Mouse (Mus musculus) liver, embryonic 14 days (tissue): ENCODE results near the gene Oxsr1. TPM values are rescaled to one million over a fixed set of nuclear protein-coding genes. Genes with fewer than 3 reads are reported as not detected.

Experiments used
- polyA plus RNA-seq: library from polyadenylated mRNA; depleted of rRNA; stranded (reverse); fragments of >200 nt; gene quantifications from 2 replicates; pipeline ENCODE4 v1.2.3, GENCODE M21; 2012; rRNA removed

The Oxsr1 gene
- polyA plus RNA-seq: 11.9 and 13.1 TPM in 2 replicates

DNA sequence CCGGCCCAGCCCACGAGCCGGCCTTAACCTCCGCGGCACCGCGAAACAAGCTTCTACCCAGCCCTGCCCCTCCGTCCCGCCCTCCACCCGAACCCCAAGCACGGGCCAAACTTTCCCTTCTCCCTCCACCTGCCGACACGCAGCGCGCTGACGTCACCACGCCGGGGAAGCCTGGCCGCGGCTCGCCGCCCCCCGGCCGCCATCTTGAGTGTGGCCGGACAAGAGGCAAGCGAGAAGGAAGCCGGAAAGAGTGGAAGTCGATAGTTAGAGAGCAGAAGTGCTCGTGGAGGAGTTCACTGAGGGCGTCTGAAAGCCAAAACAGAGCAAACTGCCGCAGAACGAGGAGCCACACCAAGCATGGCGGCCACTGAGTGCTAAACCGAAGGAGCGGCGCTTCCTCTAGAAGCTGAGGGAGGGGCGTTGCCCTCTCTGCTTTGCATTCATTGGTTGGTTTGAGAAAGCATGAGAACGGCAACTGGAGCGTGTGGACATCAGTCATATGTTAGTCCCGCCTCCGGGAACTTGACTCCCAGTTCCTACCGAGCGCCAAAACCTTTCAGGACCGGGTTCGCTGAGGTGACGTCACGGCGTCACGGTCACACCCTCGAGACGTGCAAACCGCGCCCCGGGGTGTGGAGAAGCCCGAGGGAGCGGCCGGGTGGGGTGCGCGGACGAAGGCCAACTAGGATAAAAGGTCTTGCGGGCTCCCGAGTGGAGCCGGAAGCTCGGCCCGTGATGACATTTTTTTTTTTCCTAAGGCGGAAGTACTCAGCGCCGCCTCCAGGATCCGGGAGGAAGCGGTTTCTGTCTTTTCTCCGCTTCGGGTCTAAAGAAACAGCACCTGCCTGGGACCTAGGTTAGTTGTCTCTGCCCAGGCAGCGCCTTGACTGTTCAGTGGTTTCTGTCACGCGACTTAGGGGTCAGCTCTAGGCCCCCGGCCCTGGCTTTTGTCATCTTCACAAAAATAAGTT, at the start of gene Oxsr1:
TSS of gene Oxsr1 (minus strand) at position 139 of the 971 bp plus-strand sequence.

DNA sequence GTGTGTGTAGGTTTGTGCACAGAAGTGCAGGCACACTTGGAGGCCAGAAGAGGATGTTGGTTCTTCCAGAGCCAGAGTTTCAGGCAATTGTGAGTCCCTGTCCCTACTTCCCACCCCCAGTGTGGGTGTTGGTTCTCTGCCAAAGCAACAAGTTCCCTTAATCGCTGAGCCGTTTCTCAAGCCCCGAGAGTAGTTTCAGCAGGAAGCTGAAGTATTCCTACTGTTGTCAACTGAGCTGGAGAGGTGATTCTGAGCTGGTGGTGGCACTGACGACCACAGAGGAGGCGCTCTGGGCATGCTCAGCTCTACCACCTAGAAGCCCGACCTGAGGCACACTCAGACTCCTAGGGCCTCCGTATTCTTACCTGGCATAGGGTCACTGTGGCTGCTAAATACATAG, 43.1 kb upstream of the Oxsr1 start, which contains the start of gene Slc22a14:
TSS of gene Slc22a14 (minus strand) at position 270 of the 400 bp plus-strand sequence.

DNA sequence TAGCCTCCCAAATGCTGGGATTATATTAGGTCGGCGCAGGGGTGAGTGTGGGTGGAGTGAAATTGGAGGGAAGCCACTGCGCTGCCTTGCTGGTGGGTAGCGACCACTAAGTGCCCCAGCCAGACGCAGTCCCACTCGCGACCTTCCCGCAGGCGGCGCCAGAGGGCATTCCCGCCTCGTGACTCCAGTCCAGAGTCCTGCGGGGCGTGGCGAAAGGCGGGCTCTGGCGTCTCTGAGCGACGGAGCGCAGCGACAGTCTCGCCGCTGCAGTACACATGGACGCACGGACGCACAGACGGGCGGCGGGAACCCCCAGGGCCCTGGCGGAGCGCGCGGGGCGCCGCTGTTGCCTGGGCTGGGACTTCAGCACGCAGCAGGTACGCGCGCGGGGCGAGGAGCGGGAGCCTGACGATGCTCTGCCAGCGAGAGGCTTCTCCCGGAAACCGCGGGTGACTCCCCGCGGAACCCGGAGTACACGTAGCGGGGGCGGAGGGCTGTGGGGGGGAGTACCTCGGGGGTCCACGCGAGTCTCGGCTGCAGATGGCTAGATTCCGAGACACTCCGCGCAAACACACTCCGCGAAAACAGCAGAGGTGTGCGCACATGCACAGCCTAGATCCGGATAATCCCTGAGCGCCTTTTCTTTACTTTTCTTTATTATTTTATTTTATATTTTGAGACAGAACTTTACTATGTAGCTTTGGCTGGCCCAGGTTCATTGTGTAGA, 35.3 kb upstream of the Oxsr1 start, which contains the start of gene Xylb:
TSS of gene Xylb (plus strand) at position 51 of the 727 bp plus-strand sequence.

DNA sequence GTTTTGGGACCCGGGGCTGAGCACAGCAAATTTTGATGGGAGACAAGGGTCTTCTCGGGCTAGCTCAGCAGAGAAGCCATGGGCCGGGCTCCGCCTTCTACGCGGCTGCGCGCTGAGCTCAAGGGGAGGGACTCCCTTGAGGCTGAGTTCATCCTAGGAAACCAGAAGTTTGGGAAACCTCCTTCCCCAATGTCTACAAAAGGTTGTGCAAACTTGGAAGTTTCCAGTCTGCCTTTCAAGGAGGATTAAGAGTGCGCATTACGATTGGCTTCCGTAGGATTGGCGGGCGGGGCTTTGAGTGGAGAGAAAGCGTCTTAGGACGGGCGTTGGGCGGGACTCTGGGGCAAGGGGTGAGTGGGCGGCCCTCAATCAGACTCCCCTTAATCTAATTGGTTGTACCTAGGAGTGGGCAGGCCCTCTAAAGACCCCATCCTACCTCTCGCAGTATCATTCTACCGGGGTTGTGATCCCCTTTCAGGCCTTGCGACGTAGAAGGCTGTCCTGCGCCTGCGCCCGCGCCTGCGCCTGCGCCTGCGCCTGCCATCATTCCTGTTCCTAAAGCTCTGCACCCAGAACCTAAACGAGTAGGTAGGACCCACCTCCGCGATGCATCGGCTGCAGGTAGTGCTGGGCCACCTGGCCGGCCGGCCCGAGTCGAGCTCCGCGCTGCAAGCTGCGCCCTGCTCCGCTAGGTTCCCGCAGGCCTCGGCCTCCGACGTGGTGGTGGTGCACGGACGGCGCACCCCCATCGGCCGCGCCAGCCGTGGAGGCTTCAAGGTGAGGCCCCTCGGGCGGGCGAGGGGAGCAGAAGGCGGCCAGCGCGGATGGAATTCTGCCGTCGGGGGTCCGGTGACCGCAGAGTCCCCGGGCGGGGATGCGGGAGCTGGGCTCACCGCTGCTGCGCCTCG, 18.9 kb upstream of the Oxsr1 start, which contains the start of gene Myd88:
TSS of gene Myd88 (minus strand) at position 503 of the 908 bp plus-strand sequence.

DNA sequence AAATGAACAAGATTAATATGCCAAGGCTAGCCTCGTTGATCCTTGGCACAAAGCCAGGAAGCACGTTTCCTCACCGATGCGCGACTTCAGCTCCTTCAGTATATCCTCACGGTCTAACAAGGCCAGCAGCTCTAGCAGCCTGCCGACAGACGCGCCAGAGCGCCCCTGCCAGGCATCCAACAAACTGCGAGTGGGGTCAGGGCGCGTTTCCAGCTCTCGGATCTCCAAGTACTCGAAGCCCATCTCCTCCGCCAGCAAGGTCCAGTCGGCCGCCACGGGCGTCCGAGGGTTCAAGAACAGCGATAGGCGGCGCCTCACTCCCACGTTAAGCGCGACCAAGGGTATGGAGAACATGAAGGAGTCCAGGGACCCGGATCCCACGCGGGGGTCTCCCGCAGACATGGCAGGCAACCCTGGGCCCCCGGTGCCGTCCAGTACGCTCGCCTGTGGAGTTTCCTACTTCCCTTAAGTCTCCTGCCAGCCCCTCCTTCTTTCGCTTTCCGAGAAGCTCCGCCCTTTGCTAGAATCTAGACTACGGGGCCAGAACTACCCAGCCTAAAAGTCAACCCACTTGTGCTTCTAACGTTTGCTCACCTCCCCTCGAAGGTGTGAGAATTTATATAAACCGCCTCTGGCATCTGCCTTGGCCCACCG, 17.5 kb upstream of the Oxsr1 start, which contains the start of gene Acaa1a:
TSS of gene Acaa1a (plus strand) at position 119 of the 654 bp plus-strand sequence.

GRCm38 (mm10) chr9:119208998-119209397, 113.2 kb downstream of the Oxsr1 start, which contains the start of gene Slc22a13:
Slc22a13 (minus strand) TSS chr9:119209098.

Other genes with a start within 250 kb of the Oxsr1 start
- gene Plcd1, start 228.9 kb downstream of the Oxsr1 start, polyA plus RNA-seq: 0.82 and 1.3 TPM in 2 replicates
- 0.03 and 0.10 TPM in 2 replicates for gene Dlec1, start 219.9 kb downstream of the Oxsr1 start, polyA plus RNA-seq
- 3.5 and 3.7 TPM in 2 replicates for gene Acaa1b, start 165.3 kb downstream of the Oxsr1 start, polyA plus RNA-seq
- gene Gm47289, start 163.3 kb downstream of the Oxsr1 start, polyA plus RNA-seq: not detected in 2 replicates
- not detected in 2 replicates for gene Slc22a13, start 113.3 kb downstream of the Oxsr1 start, polyA plus RNA-seq
- 24.5 and 27.9 TPM in 2 replicates for gene Acaa1a, start 17.2 kb upstream of the Oxsr1 start, polyA plus RNA-seq
- 6.3 and 7.3 TPM in 2 replicates for gene Myd88, start 19.0 kb upstream of the Oxsr1 start, polyA plus RNA-seq
- gene Xylb, start 35.0 kb upstream of the Oxsr1 start, polyA plus RNA-seq: 4.8 and 4.9 TPM in 2 replicates
- 0.02 TPM in 1 of 2 replicates, not detected in the other for gene Slc22a14, start 43.1 kb upstream of the Oxsr1 start, polyA plus RNA-seq
- 0.52 and 0.59 TPM in 2 replicates for gene Acvr2b, start 79.7 kb upstream of the Oxsr1 start, polyA plus RNA-seq
- gene Exog, start 122.5 kb upstream of the Oxsr1 start, polyA plus RNA-seq: 1.9 and 2.6 TPM in 2 replicates